Mouse (Mus musculus): Measurements from ENCODE around the gene Gipc3. TPM values are rescaled to one million over a fixed set of nuclear protein-coding genes. Genes with fewer than 3 reads are reported as not detected.

Gipc3 gene
- total RNA-seq, 4 experiments from 2014 or later, result 4.1 to 6.6 (median 5.2) TPM

DNA sequence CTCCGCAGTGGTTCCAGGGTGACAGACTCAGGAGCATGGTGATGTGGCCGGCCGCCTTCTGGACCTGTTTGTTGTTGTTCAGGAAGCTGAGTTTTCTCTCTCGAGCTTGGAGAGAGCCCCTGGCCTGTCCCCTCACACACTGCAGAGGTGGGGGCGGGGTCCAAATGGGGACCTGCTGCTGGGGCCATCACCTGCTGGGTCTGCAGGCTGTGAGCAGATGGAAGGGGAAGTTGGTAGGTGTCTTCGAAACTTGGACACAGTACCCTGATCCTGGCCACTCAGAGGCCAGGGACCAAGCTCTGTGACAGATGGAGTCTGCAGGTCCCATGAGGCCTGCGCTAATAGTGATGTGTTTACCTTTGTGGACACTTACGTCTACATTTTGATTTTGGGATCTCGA, 41.7 kb downstream of the Gipc3 start:
- DNase-seq (ENCODE audit: low spot score), result no peak

DNA sequence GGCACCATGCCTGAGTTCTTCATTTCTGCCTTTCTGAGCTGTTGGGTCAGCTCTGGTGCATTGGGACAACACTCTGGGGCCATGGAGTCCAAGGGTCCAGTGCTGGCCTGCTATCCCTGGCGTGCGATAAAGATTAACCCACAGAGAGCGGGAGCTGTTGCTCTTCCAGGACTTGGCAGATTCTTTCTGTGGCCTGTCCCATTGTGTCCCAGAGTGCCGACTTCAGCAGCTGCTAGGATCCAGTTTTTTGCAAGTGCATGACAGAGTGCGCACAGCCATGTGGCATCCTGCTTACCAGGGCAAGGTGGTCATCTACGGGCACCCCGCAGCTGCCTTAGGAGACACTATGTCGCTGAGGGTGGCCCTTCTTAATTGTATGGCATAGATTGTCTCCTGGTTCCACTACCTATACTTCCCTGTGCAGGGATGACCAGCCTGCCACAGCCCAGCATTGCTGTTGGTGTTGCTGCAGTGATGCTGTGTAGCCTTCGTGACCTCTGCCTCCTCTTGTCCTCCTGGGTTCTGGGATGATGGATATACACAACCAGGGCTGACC, 42.6 kb downstream of the Gipc3 start:
- DNase-seq (ENCODE audit: low spot score), result no peak

DNA sequence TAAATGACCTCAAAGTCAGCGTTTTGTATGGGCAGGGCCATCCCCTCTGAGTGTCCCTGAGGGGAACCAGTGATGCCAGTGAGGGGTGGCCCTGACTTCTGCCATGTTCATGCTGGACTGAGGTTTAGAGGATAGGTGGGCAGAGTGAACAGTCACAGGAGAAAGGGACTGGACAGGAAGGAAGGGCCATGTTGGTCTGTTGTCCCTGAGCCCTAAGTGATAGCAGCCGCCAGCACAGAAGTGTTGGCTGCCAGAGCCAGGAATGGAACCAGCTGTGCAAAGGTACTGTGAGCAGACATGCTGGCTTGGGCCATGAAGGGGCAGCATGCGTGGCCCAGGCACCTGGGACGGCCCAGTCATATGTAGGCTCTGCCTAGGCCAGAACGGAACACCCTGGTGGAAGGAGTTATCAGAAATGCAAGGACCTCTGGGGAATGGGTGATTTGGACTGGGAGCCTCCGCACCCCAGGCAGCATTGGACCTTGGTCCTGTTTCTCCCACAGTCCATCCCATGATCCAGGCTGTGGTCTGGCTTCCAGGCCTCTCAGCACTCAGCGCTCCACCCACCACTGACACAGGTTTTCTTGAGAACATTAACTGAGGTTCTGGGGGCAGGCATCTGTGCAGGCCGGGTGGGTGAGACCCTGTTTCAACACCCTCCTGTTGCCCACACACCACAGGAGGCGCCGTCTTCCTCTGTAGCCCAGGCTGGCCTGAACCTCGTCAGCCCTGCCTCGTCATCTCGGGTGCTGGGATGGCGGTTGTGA, 43.3 kb downstream of the Gipc3 start:
- DNase-seq (ENCODE audit: low spot score), result no peak

DNA sequence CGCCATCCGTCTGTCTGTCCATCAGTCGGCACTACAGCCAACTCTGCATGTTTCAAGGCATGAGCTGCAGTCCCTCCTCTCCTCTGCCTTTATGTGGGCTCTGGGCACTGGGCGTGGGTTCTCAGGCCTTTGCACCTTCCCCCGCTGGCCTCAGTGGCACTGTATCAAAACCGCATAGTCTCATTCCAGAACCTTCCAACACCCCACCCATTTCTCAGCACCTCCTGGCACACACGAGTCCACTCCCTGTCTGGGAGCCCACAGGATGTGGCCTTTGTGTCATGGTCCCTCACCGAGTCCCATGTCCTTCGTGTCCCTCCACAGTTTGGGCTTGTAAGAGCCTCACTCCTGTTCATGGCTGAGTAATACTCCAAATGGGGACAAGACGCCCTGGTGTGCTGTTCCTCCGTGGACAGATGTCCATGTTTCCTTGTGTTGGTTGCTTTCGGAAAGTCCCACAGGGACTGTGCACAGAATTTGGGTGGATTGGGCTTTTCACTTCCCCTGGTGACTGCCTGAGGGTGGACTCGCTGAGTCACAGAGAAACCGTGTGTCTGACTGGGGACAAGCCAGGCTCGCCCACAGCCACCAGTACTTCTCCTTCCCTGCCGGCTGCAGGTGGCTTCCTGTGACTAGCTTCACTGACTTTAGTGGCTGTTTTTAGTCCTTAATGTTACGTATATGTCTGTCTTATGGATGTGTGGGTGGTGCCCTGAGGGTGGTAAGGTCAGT, 44.5 kb downstream of the Gipc3 start:
- no peak for DNase-seq (ENCODE audit: low spot score)

DNA sequence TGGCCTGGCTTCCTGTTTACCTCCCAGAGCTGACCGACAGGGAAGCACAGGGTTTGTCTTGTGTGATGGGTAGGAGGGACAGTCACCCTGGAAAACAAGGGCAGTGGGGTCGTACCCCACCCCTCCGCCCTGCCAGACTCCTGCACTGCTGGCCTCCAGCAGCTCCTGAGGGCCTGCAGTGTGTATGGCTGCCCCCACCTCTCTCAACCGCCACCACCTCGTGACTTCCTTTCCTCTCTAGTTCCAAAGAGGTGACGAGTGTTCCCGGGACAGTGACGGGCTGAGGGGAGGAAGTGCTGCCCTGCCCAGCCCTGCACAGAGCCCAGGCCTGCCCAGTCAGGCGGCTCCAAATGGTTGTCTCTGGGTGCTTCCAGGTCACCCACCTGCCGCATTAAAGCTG, 45.2 kb downstream of the Gipc3 start:
- DNase-seq (ENCODE audit: low spot score), result peak; percentile 80

DNA sequence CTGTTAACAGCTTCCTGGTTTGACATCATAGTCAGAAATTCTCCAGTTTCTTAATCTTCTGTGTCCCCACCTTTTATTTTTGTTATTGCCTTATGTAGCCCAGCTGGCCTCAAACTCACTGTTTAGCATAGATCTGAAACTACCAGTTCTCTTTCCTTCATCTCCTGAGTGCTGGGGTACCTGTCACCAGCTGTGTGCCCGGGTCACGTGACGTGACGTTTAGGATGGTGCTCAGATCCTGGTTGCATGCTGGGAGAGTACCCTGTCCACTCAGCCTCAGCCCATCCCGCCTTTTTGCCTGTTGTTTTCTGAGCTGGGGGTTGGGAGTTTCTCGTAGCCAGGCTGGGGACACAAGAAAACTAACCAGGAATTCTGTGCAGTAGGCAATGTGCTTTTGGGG, 45.8 kb downstream of the Gipc3 start:
- DNase-seq (ENCODE audit: low spot score), result no peak

DNA sequence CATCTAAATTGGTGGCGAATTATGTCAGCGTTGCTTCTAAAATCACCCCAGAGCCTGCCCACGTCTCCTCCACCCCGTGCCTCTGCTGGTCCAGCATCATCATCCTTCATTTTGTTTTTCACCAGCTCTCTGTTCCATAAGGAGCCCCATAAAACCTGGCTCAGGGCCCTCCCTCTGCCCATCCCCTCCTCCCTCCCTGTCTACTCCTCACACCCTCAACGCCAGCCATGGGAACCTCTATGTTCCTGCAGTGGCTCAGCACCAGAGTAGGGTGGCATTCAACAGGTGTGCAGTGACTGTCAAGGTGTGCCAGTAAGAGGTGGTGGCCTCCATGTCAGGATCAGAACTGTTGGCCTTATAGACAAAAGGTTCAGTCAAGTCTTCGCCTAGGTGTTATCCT, 47.9 kb downstream of the Gipc3 start:
- no peak for DNase-seq (ENCODE audit: low spot score)

DNA sequence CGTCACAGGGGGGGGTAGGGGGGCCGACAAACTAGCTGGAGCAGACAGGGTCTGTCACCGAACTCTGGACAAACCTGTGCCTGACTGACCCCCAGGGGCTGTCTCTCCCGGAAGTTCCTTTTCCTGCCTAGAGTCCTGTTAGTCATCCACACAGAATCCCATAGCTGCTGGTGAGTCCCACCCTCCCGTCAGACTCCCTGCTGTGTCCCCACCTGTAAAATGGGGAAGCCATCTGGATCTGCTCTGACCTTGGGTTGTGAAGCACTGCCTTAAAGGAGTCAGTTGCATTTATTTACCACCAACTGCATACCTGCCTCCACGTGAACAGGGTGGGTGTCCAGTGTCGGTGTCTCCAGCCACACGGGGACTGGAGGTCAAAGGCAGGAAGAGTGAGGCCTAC, 48.6 kb downstream of the Gipc3 start:
- DNase-seq (ENCODE audit: low spot score), result no peak

DNA sequence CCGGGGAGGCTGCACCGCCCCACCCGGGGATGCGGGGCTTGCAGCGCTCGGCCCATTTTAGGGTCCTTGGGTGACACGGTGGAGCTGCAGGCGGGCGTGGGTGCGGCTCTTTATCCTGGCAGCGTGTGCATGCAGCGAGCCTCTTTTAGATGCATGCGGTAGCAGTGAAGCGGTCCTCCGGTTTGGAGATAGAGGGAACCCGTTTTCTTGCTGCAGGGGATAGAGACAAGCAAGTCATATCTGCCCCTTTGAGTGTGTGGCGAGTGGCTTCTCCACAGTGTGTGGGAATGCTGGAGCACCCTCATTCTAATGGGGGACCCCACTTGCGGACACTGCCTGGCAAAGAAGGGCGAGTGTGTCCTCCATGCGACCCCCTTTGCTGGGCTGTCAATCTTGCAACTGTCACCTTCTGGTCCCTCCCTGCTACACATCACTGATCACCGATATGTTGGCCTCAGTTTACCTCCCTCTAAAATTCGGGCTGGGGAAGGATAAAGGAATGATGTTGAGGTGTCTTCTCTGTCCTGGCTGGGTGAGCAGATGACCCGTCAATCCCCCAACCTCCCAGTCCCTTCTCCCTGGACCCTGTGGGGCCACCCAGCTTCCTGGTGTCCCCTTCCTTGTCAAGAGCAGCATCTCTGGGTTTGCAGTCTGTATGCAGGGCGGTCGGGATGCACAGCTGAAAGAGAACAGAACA, 49.6 kb downstream of the Gipc3 start:
- DNase-seq (ENCODE audit: low spot score), result no peak

DNA sequence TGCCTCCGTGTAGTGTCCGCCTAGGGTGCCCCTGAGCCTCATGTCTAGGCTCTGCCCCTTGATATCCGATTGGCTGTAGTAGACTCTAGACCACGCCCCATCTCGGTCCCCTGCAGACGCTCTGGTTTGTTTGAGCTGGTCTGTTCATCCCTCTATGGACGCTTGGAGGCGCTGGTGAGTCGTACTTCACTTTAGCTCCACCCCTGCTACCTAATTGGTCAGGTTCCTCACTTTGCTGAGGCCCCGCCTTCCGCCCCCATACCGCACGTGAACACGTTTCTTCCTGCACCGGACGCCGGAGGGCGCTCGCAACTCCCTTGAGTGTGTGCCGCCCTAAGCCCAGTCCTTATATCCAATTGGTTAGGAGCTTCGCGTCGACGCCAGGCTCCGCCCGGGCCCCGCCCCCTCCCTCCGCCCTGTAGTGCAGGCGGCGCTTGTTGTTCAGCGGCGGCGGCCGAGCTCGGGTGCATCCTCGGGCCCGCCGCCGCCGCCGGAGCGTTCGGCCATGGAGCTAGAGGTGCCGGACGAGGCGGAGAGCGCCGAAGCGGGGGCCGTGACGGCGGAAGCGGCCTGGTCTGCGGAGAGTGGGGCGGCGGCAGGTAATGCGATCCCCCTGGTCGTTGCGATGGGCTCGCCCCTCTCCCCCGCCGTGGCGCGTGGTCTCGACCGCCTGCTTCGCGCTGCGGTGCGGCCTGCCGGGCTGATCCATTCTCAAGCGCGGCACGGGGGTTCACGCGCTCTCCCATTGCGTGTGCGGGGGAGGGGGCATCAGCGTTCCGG, 50.3 kb downstream of the Gipc3 start, which contains the start of gene Pip5k1c:
Gene Pip5k1c (plus strand): TSS at position 410 of the 780 bp plus-strand sequence.
- DNase-seq (ENCODE audit: low spot score), result peak; percentile 99

DNA sequence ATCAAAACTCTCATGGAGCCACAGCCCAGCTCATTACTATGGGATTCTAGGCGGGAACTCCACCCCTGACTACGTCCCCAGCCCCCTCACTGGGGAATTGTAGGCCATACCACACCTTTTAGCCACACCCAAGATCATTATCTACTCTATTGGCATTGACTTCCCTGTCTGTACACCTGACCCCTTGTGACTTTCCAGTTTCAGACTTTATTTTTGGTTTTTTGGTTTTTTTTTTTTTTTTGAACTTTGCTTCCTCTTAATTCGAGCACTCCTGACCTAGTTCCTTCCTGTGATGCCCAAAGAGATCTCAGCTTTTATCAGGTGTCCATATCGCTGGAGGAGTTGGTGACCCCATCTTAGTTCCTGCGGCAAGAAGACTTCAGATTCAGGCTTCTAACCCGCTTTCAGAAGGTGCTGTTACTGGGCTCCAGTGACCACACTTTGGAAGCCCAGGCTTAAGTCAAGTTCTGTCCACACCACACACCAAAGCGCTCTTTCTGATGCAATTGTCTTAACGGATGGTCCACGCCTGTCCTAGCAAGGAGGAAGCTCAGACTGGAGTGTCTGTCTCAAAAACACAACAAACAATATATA, 51.5 kb downstream of the Gipc3 start, which contains the start of gene Tjp3:
Gene Tjp3 (minus strand): TSS at position 71 of the 594 bp plus-strand sequence.
- no peak for DNase-seq (ENCODE audit: low spot score)

DNA sequence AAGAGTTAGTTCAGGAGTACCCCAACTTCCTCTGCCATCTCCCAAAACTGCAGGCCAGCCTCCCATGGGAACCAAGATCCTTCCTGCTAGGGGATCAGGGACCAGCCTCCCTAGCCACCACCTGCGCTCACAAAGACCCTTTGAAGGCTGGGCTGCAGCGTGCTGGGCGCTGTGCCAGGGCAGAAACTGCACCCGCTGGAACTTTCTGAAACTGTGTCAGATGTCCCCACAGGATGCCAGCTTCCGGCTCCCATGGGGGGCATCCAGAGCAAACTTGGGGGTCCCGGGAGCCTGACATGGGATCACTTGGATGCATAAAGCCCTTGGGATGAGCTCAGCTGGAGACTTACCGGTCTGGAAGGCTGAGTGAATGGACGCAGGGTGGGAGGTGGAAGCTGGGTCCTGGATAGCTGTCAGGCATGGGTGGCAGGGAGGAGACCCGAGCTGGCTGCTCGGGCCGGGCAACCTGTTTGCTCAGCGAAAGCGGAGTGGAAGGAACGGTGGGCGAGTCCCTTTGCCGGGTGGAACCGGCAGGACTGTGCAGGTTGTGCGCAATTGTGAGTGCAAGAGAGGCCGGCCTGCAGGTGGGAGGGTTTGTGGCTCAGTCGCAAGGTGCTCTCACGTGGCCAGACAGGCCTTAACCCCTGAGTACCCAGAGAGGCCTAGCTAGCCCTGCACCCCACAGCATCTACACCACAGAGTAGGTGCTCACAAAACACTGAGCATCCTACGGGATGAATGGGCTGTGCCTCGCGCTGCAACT, 52.2 kb downstream of the Gipc3 start:
- no peak for DNase-seq (ENCODE audit: low spot score)

DNA sequence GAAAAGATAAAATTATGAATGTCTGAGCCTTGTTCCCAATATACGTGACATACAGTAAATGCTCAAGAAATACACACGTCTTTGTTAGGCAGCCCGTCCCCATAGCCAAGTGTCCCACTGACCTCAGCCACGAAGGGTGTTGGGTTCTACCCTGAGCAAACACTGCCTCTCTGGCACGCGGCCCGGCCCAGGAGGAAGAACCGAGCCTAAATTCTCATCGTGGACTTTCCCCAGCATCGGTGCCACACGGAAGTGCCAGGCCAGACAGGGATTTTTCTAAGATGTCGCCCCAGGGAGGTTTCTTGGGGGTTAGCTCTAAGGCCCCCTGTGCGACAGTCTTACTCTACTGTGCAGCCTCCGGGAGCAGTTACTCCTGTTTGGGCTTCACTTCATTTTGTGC, 53.3 kb downstream of the Gipc3 start:
- no peak for DNase-seq (ENCODE audit: low spot score)

DNA sequence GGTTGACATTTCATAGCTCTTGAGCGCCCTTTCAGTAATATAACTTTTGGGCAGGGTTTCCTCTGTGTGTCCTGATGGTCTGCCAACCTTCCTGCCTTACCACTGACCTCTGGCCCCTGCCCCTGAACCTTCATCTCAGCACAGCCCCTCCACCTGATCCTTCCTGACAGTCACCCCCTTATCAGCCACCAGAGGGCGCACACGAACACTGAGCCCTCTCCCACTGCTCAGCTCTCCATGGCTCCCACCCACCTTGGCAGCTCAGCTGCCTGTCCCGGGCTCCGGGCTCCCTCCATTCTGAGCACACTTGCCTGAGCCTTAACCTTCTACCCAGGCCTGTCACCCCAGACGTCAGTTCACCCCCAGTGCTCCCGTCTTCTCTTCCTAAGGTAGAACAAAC, 53.8 kb downstream of the Gipc3 start:
- DNase-seq (ENCODE audit: low spot score), result no peak

DNA sequence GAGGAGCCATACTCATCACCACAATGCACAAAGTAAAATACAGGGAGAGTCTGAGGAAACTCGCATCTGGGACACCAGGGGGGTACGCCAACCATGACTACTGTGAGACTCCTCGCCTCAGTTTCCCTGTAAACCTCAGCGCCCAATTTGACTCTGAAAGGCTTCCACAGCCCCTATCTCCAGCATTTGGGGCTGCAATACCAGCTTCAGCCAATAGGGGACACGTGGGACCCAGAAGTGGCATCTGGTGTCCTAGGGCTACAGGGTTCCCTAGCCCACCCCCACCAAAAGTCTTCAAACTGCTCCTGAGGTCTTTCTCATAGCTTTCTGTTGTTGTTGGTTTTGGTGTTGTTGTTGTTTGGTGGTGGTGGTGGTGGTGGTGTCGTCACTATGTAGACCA, 54.5 kb downstream of the Gipc3 start:
- DNase-seq (ENCODE audit: low spot score), result no peak

DNA sequence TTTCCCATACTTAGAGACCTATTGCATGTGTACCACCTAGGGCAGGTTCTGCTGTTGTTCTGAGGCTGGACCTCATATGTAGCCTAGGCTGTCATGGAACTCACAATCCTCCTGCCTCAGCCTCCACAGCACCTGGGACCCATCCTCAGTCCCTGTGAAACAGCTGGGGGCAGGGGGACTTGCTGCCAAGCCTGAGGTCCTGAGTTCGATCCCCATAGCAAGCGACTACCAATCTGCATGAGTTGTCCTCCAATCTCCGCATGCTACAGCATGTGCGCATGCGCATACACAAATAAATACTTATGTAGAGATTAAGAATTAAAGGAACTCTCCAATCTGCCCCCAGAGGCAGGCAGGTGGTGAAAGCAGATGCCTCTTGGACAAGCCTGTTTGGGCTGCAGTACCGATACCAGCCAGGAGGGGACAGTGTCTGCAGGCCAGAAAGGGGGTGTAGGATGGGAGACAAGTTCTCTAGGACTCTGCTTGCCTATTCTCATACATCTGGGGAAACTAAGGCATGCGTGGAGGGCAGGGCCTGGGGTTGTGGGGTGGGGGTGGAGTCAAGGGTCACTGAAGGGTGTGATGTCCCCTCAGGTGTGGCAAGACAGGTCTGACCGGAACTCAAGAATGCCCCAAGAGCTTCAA, 55.4 kb downstream of the Gipc3 start:
- DNase-seq (ENCODE audit: low spot score), result no peak

DNA sequence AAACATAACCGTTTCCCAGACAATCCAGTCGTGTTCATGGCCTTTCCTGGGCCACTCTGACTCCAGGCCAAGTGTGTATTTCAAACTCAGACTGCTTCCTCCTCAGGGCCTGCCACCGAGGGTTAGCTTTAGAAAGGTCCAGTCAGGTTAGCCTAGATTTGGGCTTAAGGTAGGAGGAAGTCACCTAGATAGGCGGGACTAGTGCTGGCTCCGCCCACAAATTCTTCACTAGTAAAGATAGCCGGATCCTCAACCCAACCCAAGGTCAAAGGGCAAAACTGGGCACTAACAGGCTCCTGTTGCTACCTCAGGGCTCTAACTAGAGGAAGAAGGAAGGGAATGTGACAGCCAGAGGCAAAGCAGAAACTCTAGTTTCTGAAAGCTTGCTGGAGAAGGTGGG, 56.5 kb downstream of the Gipc3 start:
- DNase-seq (ENCODE audit: low spot score), result no peak

DNA sequence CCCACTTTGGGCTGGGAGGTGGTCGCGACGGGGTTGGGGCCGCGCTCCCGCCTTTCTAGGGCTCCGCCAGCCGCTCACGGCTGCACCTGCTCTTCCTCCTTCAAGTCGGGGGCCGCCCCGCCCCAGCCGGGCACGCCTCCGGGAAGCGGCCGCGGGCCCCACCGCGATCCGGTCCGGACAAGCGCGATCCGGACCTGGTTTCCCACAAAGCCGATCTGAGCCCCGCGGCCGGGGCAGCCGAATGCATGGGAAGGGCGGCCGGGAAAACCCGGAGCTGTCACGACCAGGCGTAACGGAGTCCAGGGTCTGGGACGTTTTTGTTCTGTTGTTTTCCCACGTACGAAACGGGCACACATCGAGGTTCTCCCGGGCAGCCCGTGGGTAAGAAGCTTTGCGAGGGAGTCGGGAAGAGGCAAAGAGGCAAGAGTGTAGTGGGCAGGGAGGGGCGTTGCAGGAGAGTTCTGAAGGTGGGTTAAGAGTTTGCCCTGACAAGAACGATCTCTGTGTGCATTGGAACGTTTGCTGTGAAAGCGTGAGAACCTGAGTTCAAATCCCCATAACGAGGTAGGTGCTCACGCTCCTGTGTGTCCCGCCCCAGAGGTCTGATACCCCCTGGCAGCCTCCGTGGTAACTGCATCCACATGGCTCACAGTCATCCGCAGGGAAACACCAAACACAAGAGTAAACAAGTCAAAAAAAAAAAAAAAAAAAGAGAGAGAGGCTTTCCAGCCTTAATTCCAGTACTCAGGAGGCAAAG, 57.2 kb downstream of the Gipc3 start:
- DNase-seq (ENCODE audit: low spot score), result peak; percentile 85

Measured in heart, adult 8-10 months (tissue).